Mouse (Mus musculus): Measurements from ENCODE around the gene Thada. TPM values are rescaled to one million over a fixed set of nuclear protein-coding genes. Genes with fewer than 3 reads are reported as not detected.
A peak's percentile ranks its signal among the peaks of the same experiment; 100 is the strongest.

Thada gene
- polyA plus RNA-seq, 1 experiment from 2014 or later: 1.6 TPM

DNA sequence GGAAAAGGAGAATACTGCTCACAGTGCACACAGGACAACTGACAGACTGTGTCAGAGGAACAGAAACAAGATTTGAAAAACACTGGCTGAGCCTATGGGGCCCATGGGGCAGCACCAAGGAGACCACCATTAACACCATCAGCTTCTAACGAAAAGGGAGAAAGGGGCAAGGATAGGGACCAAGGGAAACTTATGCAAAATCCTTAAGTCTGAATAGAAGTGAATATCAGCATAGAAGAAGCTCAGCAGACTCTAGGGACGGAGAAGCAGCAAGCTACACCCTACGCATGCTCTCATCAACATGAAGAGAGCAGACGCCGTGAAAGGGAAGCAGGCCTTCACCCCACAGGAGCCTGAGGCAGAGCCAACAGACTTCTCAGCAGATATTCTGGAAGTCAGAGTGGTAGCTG is 112.1 kb downstream of the Thada start:
- Histone ChIP-seq H3K4me3 (ENCODE audit: low read depth, low read length) (no peak overlapping the region), H3K9me3 (ENCODE audit: control insufficient read depth, low read length) (no peaks in the 10 kb centered on the region), H3K36me3 (ENCODE audit: control insufficient read depth, insufficient read depth, low read length) (no peaks in the 10 kb centered on the region; the same call in 1 of the 2 replicates), H3K4me2 (replicated peaks; ENCODE audit: low read depth) (no peak overlapping the region), H3K27ac (replicated peaks) (peak overlapping the region; percentile 53; the same call in 1 of the 2 replicates), H3K4me1 (replicated peaks; ENCODE audit: control insufficient read depth, insufficient read depth) (no peaks in the 10 kb centered on the region), H3K9ac (ENCODE audit: low read length) (no peak overlapping the region), H3K27me3 (ENCODE audit: control insufficient read depth, insufficient read depth, low read length) (no peaks in the 10 kb centered on the region)
- DNase-seq (ENCODE audit: low spot score) (no peak), ATAC-seq (ENCODE audit: low FRiP score, low TSS enrichment) (no peak)
- TF ChIP-seq EP300 (optimal IDR thresholded peaks at IDR 0.05): no peak
- TF ChIP-seq CTCF (IDR thresholded peaks at IDR 0.05; ENCODE audit: low read depth): no peak
- WGBS: 64% methylated on average over 5 of the region's 5 CpGs

DNA sequence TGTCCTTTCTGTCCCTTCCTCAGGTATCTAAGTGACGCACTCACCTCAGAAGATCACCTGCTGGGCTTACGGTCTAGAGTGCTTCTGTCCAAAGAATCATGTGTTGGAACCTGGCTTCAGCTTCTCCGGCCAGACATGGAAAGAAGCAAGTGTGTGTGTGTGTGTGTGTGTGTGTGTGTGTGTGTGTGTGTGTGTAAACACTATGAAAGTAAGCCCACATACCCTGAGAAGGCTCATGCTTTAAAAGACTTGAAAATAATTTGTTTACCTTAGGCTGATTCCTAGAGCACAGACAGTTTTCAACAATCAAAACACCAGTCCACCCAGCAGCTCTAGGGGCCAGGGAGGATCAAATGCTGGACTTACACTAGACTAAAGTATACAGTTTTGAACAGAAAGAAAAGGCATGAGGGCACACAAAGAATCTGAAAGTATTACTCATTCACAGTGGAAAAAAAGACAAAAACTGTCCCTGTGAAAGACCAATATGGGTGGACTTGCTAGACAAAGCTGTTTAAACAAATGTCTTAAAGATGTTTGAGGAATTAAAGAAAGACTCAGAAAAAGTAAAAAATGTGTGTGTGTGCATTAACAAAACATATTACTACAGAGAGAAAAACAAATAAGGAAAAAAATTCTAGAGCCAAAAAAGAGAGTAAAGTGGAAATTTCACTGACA is 112.6 kb downstream of the Thada start:
- Histone ChIP-seq H3K36me3 (ENCODE audit: control insufficient read depth, insufficient read depth, low read length) (no peaks in the 10 kb centered on the region; the same call in 1 of the 2 replicates), H3K4me3 (ENCODE audit: low read depth, low read length) (no peak overlapping the region), H3K4me1 (replicated peaks; ENCODE audit: control insufficient read depth, insufficient read depth) (no peaks in the 10 kb centered on the region), H3K27me3 (ENCODE audit: control insufficient read depth, insufficient read depth, low read length) (no peaks in the 10 kb centered on the region), H3K9ac (ENCODE audit: low read length) (no peak overlapping the region), H3K27ac (replicated peaks) (no peak overlapping the region; the same call in 1 of the 2 replicates), H3K4me2 (replicated peaks; ENCODE audit: low read depth) (no peak overlapping the region), H3K9me3 (ENCODE audit: control insufficient read depth, low read length) (no peaks in the 10 kb centered on the region)
- no peak for ATAC-seq (ENCODE audit: low FRiP score, low TSS enrichment)
- 67% methylated on average over 3 of the region's 3 CpGs for whole genome bisulfite sequencing
- DNase-seq (ENCODE audit: low spot score): no peak
- TF ChIP-seq EP300 (optimal IDR thresholded peaks at IDR 0.05) (no peak), CTCF (IDR thresholded peaks at IDR 0.05; ENCODE audit: low read depth) (no peak)

DNA sequence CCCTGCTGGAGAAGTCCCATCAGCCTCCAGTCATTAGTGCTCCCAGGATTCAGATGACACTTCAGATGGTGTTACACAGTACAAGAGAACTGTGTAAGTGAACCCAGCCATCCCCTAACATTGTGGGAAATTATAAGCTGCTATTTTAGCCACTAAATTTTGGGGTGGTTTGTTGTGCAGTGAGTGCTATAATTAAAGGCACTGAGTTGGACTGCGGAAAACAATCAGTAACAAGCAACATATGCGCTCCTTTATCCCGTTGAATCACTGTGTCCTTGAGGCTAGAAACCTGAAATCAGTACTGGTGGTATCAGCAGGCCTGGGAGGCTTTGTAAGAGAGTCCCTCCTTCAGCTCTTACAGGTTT is 113.2 kb downstream of the Thada start:
- TF ChIP-seq CTCF (IDR thresholded peaks at IDR 0.05; ENCODE audit: low read depth) (no peak), EP300 (optimal IDR thresholded peaks at IDR 0.05) (no peak)
- Histone ChIP-seq H3K27me3 (ENCODE audit: control insufficient read depth, insufficient read depth, low read length) (no peaks in the 10 kb centered on the region), H3K4me1 (replicated peaks; ENCODE audit: control insufficient read depth, insufficient read depth) (no peaks in the 10 kb centered on the region), H3K9me3 (ENCODE audit: control insufficient read depth, low read length) (no peaks in the 10 kb centered on the region), H3K36me3 (ENCODE audit: control insufficient read depth, insufficient read depth, low read length) (no peaks in the 10 kb centered on the region; the same call in 1 of the 2 replicates), H3K4me2 (replicated peaks; ENCODE audit: low read depth) (no peak overlapping the region), H3K27ac (replicated peaks) (no peak overlapping the region), H3K4me3 (ENCODE audit: low read depth, low read length) (no peak overlapping the region), H3K9ac (ENCODE audit: low read length) (no peak overlapping the region)
- WGBS: 86% methylated on average over 3 of the region's 3 CpGs
- DNase-seq (ENCODE audit: low spot score) (no peak), ATAC-seq (ENCODE audit: low FRiP score, low TSS enrichment) (no peak)

DNA sequence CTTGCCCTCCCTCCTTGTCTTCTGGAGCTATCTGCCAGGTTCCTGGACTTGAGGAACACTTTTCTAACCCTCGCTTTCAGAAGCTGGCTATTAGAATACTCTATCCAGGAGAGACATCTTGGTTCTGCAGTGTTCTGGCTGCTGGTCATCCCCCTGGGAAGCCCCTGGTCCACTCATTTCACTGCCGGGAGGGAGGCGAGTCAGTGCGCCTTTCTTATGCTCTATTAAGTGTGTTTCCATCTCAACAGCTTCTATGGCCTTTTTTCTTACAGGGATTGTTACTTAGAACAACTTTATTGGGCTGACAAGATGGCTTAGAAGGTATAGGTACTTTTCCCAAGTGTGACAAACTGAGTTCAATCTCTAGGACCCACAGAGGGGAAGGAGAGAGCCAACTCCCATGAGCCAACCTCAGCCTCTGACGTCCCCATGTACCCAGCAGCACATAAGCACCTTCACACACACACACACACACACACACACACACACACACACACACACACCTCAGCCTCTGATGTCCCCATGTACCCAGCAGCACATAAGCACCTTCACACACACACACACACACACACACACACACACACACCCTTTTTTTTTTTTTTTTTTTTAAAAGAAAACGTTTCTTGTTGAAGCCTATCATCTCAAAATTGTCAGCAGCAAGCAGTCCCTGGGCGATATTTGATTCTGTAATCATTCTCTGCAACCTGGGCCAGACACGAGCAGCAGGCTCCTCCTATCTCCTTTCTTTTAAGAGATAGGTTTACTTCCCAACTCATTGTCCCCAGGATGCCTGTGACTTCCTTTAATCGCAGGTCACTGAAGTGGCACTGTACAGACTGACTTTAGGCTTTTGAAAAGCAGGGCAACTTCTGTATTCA is 113.9 kb downstream of the Thada start:
- no peaks in the 10 kb centered on the region for H3K9me3 ChIP-seq (ENCODE audit: control insufficient read depth, low read length)
- H3K4me3 ChIP-seq (ENCODE audit: low read depth, low read length): no peak overlapping the region
- H3K9ac ChIP-seq (ENCODE audit: low read length): no peak overlapping the region
- H3K36me3 ChIP-seq (ENCODE audit: control insufficient read depth, insufficient read depth, low read length): no peaks in the 10 kb centered on the region; the same call in 1 of the 2 replicates
- no peak overlapping the region for H3K27ac ChIP-seq (replicated peaks)
- no peak overlapping the region for H3K4me2 ChIP-seq (replicated peaks; ENCODE audit: low read depth)
- 81% methylated on average over 9 of the region's 9 CpGs for WGBS
- DNase-seq (ENCODE audit: low spot score) (no peak), ATAC-seq (ENCODE audit: low FRiP score, low TSS enrichment) (no peak)
- TF ChIP-seq CTCF (IDR thresholded peaks at IDR 0.05; ENCODE audit: low read depth) (no peak), EP300 (optimal IDR thresholded peaks at IDR 0.05) (no peak)
- no peaks in the 10 kb centered on the region for H3K4me1 ChIP-seq (replicated peaks; ENCODE audit: control insufficient read depth, insufficient read depth)
- no peaks in the 10 kb centered on the region for H3K27me3 ChIP-seq (ENCODE audit: control insufficient read depth, insufficient read depth, low read length)

DNA sequence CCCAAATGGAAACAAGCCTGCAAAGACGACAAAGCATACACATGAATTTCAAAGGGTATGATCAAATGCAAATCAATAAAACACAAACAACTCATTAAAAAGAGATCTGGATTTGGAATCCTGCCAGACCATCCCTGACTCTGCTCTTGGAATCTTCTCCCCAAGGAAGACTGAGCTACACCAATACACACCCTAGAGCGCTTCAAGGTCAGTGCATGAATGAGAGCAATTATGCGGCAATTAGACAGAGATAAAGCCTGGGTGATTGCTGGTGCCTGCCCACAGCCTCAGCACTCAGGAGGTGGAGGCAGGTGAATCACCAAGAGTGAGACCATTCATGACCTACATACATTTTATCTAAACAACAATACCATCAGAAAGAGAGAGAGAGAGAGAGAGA is 114.7 kb downstream of the Thada start:
- no peaks in the 10 kb centered on the region for H3K27me3 ChIP-seq (ENCODE audit: control insufficient read depth, insufficient read depth, low read length)
- no peak overlapping the region for H3K4me3 ChIP-seq (ENCODE audit: low read depth, low read length)
- DNase-seq (ENCODE audit: low spot score) (no peak), ATAC-seq (ENCODE audit: low FRiP score, low TSS enrichment) (no peak)
- no peak overlapping the region for H3K27ac ChIP-seq (replicated peaks)
- H3K4me2 ChIP-seq (replicated peaks; ENCODE audit: low read depth): no peak overlapping the region
- H3K9me3 ChIP-seq (ENCODE audit: control insufficient read depth, low read length): no peaks in the 10 kb centered on the region
- no peaks in the 10 kb centered on the region for H3K4me1 ChIP-seq (replicated peaks; ENCODE audit: control insufficient read depth, insufficient read depth)
- no peaks in the 10 kb centered on the region; the same call in 1 of the 2 replicates for H3K36me3 ChIP-seq (ENCODE audit: control insufficient read depth, insufficient read depth, low read length)
- 52% methylated on average over 3 of the region's 3 CpGs for WGBS
- H3K9ac ChIP-seq (ENCODE audit: low read length): no peak overlapping the region
- no peak for TF ChIP-seq EP300 (optimal IDR thresholded peaks at IDR 0.05)
- no peak for TF ChIP-seq CTCF (IDR thresholded peaks at IDR 0.05; ENCODE audit: low read depth)

DNA sequence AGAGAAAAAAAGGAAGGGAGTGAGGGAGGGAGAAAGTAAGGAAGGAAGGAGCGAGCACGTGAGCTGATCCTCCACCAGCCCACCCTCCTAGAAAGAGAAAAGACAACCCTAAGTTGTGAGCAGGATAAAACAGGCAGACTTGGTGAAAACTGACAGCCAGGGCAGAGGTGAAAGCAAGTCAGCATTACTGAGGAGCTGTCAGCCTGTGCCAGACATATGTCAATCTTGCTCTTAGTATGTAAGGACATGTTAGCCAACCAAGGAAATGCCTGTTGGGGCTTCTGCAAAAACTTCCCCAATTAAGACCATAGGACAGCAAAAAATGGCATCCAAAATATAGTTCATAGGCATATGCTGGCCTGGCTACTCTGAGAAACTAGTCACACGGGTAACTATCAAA is 117.1 kb downstream of the Thada start:
- 95% methylated on average over 3 of the region's 3 CpGs for WGBS
- DNase-seq (ENCODE audit: low spot score) (no peak), ATAC-seq (ENCODE audit: low FRiP score, low TSS enrichment) (no peak)
- Histone ChIP-seq H3K4me3 (ENCODE audit: low read depth, low read length) (no peak overlapping the region), H3K36me3 (ENCODE audit: control insufficient read depth, insufficient read depth, low read length) (no peaks in the 10 kb centered on the region), H3K9me3 (ENCODE audit: control insufficient read depth, low read length) (no peaks in the 10 kb centered on the region), H3K27ac (replicated peaks) (no peak overlapping the region), H3K4me1 (replicated peaks; ENCODE audit: control insufficient read depth, insufficient read depth) (no peaks in the 10 kb centered on the region), H3K9ac (ENCODE audit: low read length) (no peak overlapping the region), H3K27me3 (ENCODE audit: control insufficient read depth, insufficient read depth, low read length) (no peaks in the 10 kb centered on the region), H3K4me2 (replicated peaks; ENCODE audit: low read depth) (no peak overlapping the region)
- no peak for TF ChIP-seq EP300 (optimal IDR thresholded peaks at IDR 0.05)
- TF ChIP-seq CTCF (IDR thresholded peaks at IDR 0.05; ENCODE audit: low read depth): no peak

All from stomach, postnatal 0 days (tissue).